Mouse (Mus musculus): ENCODE data around the gene Gm15080.
"Not testable (repeated sequence)": the region's sequence is repeated elsewhere in the genome, so short reads cannot be mapped to it uniquely, and the experiment has no call there.

Gene Gm15080

GRCm38 (mm10) chrX:147992693-147993092, at the start of gene Gm15080:
TSS of gene Gm15080 (plus strand) at chrX:147992993.
- DNase-seq (ENCODE audit: low spot score) = not testable (repeated sequence)
